Mouse (Mus musculus) adrenal gland, postnatal 14 days (tissue): ENCODE results near the gene Plin2. TPM values are rescaled to one million over a fixed set of nuclear protein-coding genes. Genes with fewer than 3 reads are reported as not detected.
"Not testable (repeated sequence)": the region's sequence is repeated elsewhere in the genome, so short reads cannot be mapped to it uniquely, and the experiment has no call there.

Experiments
- DNase-seq: peaks from one replicate; pipeline ENCODE4 v3.0.0; 2021; ENCODE audit warnings: mixed read lengths
- total RNA-seq: library from RNA; stranded (reverse); gene quantifications from 2 replicates; pipeline ENCODE4 v1.2.3, GENCODE M21; 2021

Plin2 gene
- total RNA-seq, 1 experiment from 2014 or later = 311 TPM

GRCm38 (mm10) chr4:86631831-86632230 lies 38.0 kb downstream of the Plin2 start:
- DNase-seq = no peak

- DNase-seq = not testable (repeated sequence)
Measured at GRCm38 (mm10) chr4:86626496-86626895, 43.4 kb downstream of the Plin2 start.

- DNase-seq = no peak
Measured at GRCm38 (mm10) chr4:86625463-86625862, 44.4 kb downstream of the Plin2 start.

GRCm38 (mm10) chr4:86622532-86622931 lies 47.3 kb downstream of the Plin2 start:
- DNase-seq = not testable (repeated sequence)

- DNase-seq = no peak
Measured at GRCm38 (mm10) chr4:86622116-86622515, 47.7 kb downstream of the Plin2 start.

GRCm38 (mm10) chr4:86620506-86620905 lies 49.4 kb downstream of the Plin2 start:
- no peak for DNase-seq

GRCm38 (mm10) chr4:86612289-86612620 lies 57.6 kb downstream of the Plin2 start:
- DNase-seq = no peak

GRCm38 (mm10) chr4:86611524-86612288 lies 58.2 kb downstream of the Plin2 start, which contains the start of gene Haus6:
TSS of gene Haus6 (minus strand) at chr4:86612055.
- peak; percentile 94 for DNase-seq

Other genes starting within 250 kb of the Plin2 start
- not detected in 2 replicates for gene Saxo1, start 111.7 kb downstream of the Plin2 start, total RNA-seq
- 86.2 and 92.5 TPM in 2 replicates for gene Rraga, start 94.4 kb downstream of the Plin2 start, total RNA-seq
- 8.3 and 10.9 TPM in 2 replicates for gene Haus6, start 58.0 kb downstream of the Plin2 start, total RNA-seq
- 38.8 and 49.0 TPM in 2 replicates for gene Dennd4c, start 78.5 kb upstream of the Plin2 start, total RNA-seq
- 834 and 975 TPM in 2 replicates for gene Rps6, start 187.4 kb upstream of the Plin2 start, total RNA-seq
- 40.3 and 52.8 TPM in 2 replicates for gene Acer2, start 204.3 kb upstream of the Plin2 start, total RNA-seq